Mouse (Mus musculus): ENCODE results near the gene Cyb5d1. TPM values are rescaled to one million over a fixed set of nuclear protein-coding genes. Genes with fewer than 3 reads are reported as not detected.
"Not testable (repeated sequence)": the region's sequence is repeated elsewhere in the genome, so short reads cannot be mapped to it uniquely, and the experiment has no call there.

Gene Cyb5d1
- total and polyA plus RNA-seq, 3 experiments: 28.4 to 29.5 (median 29.3) TPM

DNA sequence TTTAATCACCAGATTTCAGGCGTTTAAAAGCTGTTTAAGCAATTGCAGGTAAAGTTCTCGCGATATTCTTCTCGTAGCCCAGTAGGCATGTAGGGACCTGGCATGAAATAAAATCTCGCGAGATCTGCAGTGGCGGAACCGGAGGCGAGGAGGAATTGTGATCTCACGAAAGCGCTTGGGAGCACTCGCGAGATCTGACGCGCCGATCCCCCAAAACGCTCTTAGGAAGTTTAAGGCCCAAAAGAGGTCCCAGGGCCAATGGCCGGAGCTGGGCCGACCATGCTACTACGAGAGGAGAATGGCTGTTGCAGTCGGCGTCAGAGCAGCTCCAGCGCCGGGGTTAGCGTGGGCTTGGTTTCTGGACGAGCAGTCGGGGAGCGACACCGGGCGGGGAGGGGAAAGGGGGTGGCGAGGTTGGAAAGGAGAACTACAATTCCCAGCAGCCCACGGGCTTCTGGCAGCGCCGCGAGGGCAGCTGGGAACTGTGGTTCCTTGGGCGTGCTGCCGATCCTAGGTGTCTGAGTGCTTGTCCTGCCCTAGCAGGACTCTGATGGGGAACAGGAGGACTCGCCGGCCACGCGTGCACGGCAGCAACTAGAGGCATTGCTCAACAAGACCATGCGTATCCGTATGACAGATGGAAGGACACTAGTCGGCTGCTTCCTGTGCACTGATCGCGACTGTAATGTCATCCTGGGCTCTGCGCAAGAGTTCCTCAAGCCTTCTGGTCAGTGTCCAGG is 373 bp upstream of the Cyb5d1 start (continued):
- TF ChIP-seq JUND (conservative IDR thresholded peaks at IDR 0.05; ENCODE audit: low read depth, low read length): no peak
- no peak; the same call in 1 of the 2 replicates for TF ChIP-seq MAX (IDR thresholded peaks at IDR 0.05; ENCODE audit: low read length)
- TF ChIP-seq MAFK (IDR thresholded peaks at IDR 0.05; ENCODE audit: insufficient replicate concordance, low read length): no peak
- no peak for TF ChIP-seq RCOR1 (conservative IDR thresholded peaks at IDR 0.05; ENCODE audit: low read depth, low read length)
- no peak for TF ChIP-seq SMC3 (IDR thresholded peaks at IDR 0.05; ENCODE audit: low read depth, low read length)
- peak; percentile 68 for TF ChIP-seq POLR2A (IDR thresholded peaks at IDR 0.05; ENCODE audit: low read depth, low read length)
- TF ChIP-seq TCF12 (IDR thresholded peaks at IDR 0.05; ENCODE audit: low read depth, low read length): peak; percentile 81
- TF ChIP-seq ZKSCAN1 (IDR thresholded peaks at IDR 0.05; ENCODE audit: borderline replicate concordance, low read depth, low read length): no peak
- TF ChIP-seq JUN (IDR thresholded peaks at IDR 0.05; ENCODE audit: insufficient read depth, low read depth, low read length): no peak
- peak; percentile 97 for TF ChIP-seq CHD2 (IDR thresholded peaks at IDR 0.05; ENCODE audit: low read length)
- no peak for TF ChIP-seq ZNF384 (IDR thresholded peaks at IDR 0.05; ENCODE audit: low read depth, low read length)
- peak; percentile 93 for TF ChIP-seq MXI1 (IDR thresholded peaks at IDR 0.05; ENCODE audit: low read depth, low read length)
- no peak for TF ChIP-seq ETS1 (conservative IDR thresholded peaks at IDR 0.05; ENCODE audit: low read depth, low read length)

DNA sequence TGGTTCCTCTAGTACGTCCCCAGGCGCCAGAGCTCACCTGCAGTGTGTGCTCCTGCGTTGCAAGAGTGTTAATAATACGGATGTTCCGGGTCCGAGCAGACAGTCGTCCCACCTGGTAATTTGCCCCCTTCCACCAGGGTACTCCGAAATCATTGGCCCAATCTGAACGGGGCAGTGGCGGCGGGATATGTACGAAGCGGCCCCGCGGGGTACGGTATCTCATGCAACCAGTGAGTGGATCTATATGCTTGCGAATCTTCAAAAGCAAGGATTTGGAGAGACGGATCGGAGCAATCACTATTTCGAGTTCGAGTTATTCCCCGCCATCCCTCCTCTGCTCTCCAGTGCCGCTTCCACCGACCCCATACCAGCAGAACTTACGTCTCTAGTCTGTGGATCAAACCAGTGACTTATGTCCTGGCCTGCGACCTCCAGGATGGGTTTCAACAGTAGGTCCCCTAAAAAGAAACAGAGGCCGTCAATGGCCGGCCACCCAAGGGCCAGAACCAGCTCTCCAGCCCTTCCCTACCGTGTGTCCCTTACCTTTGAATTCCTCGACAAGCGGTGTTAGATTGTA is 752 bp downstream of the Cyb5d1 start:
- H3K9me3 ChIP-seq (replicated peaks; ENCODE audit: low read length); H3K27me3 ChIP-seq (replicated peaks); DNase-seq (ENCODE audit: extremely low read depth); dilution Hi-C loops (cut with MboI; ENCODE audit: extremely low pct_ligation_motif_present, extremely low pct_unique_long_range_greater_than_20kb, low sequenced_read_pairs): not testable (repeated sequence)
- Histone ChIP-seq H3K36me3 (replicated peaks in 1 of 2; ENCODE audit: control insufficient read depth in 1 of 2, insufficient read depth in 1 of 2, low read length in 1 of 2) (peaks cover 15 to 29% of the 10 kb centered on the region in 2 experiments), H3K79me2 (replicated peaks; ENCODE audit: control insufficient read depth, extremely low read depth, insufficient read depth, poor library complexity, severe bottlenecking) (peaks cover 13% of the 10 kb centered on the region), H3K4me3 (replicated peaks in 1 of 3; ENCODE audit: low read depth in 2 of 3, low read length in 2 of 3, poor library complexity in 1 of 3) (peak overlapping the region; percentile 63 to 96 (median 78)), H3K27ac (ENCODE audit: insufficient read depth, low read depth) (peak overlapping the region; percentile 63; the same call in 1 of the 2 replicates), H3K4me2 (ENCODE audit: insufficient read depth, low read depth, poor library complexity, severe bottlenecking) (peak overlapping the region; percentile 76), H3K4me1 (ENCODE audit: control insufficient read depth in 1 of 2, insufficient read depth in 2 of 2) (peaks cover 0 to 12% of the 10 kb centered on the region in 2 experiments; a peak in 2 of 4 replicates), H3K9ac (ENCODE audit: insufficient read depth, low read depth) (peak overlapping the region; percentile 99)
- in situ Hi-C loops (cut with MboI; ENCODE audit: low pct_ligation_motif_present, low pct_unique_long_range_greater_than_20kb, low sequenced_read_pairs): loop anchor here (5.0 kb wide), 2 partner anchors 38 to 127 kb away; no protein-coding TSS in a partner anchor
- peak; percentile 24; the same call in 1 of the 2 replicates for TF ChIP-seq POLR2A (IDR thresholded peaks at IDR 0.05; ENCODE audit: low read depth, low read length)

DNA sequence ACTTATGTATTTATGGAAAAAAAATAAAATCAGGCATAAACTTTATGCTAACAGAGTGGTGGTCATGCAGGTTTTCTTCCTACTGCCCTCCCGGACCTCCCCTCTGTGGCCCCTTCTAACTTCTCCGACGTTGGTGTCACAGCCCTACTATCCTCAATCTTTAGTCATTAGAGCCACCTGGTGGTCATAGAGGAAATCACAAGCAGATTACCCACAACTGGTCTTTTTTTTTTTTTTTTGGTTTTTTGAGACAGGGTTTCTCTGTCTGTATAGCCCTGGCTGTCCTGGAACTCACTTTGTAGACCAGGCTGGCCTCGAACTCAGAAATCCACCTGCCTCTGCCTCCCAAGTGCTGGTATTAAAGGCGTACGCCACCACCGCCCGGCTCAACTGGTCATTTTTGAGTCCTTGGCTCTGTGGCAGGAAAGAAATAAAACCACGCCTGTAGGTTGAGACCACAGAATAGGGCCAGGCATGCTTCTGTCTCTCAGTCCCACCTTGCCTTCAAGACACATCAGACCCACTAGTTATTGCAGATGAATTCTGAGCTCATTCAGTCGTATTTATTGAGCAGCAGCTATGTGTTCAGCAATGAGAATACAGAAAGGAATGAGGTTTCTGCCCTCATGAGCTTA is 4.9 kb downstream of the Cyb5d1 start:
- H3K4me1 ChIP-seq (ENCODE audit: control insufficient read depth in 1 of 2, insufficient read depth in 2 of 2): peaks cover 0 to 5% of the 10 kb centered on the region in 2 experiments; a peak in 2 of 4 replicates
- DNase-seq (ENCODE audit: extremely low read depth): peak; percentile 85
- H3K36me3 ChIP-seq (replicated peaks in 1 of 2; ENCODE audit: control insufficient read depth in 1 of 2, insufficient read depth in 1 of 2, low read length in 1 of 2): peaks cover 10 to 32% of the 10 kb centered on the region in 2 experiments
- in situ Hi-C loops (cut with MboI; ENCODE audit: low pct_ligation_motif_present, low pct_unique_long_range_greater_than_20kb, low sequenced_read_pairs): no loop called here
- no peak overlapping the region for H3K4me3 ChIP-seq (replicated peaks in 1 of 3; ENCODE audit: low read depth in 2 of 3, low read length in 2 of 3, poor library complexity in 1 of 3)
- no peaks in the 10 kb centered on the region for H3K27me3 ChIP-seq (replicated peaks)
- no peak overlapping the region for H3K27ac ChIP-seq (ENCODE audit: insufficient read depth, low read depth)
- no peak overlapping the region for H3K9ac ChIP-seq (ENCODE audit: insufficient read depth, low read depth)
- dilution Hi-C loops (cut with MboI; ENCODE audit: extremely low pct_ligation_motif_present, extremely low pct_unique_long_range_greater_than_20kb, low sequenced_read_pairs): no loop called here
- H3K9me3 ChIP-seq (replicated peaks; ENCODE audit: low read length): no peaks in the 10 kb centered on the region
- H3K79me2 ChIP-seq (replicated peaks; ENCODE audit: control insufficient read depth, extremely low read depth, insufficient read depth, poor library complexity, severe bottlenecking): peaks cover 9% of the 10 kb centered on the region
- H3K4me2 ChIP-seq (ENCODE audit: insufficient read depth, low read depth, poor library complexity, severe bottlenecking): no peak overlapping the region
- TF ChIP-seq BHLHE40 (IDR thresholded peaks at IDR 0.05; ENCODE audit: low read depth, low read length) (no peak), RCOR1 (conservative IDR thresholded peaks at IDR 0.05; ENCODE audit: low read depth, low read length) (no peak), E2F4 (IDR thresholded peaks at IDR 0.05; ENCODE audit: insufficient replicate concordance, low read depth, low read length) (no peak), ZC3H11A (IDR thresholded peaks at IDR 0.05; ENCODE audit: low read depth, low read length) (peak; percentile 87), EP300 (IDR thresholded peaks at IDR 0.05; ENCODE audit: low read length) (no peak), HCFC1 (IDR thresholded peaks at IDR 0.05; ENCODE audit: low read depth, low read length) (no peak), SMC3 (IDR thresholded peaks at IDR 0.05; ENCODE audit: low read depth, low read length) (peak; percentile 97), GABPA (IDR thresholded peaks at IDR 0.05; ENCODE audit: insufficient replicate concordance, low read depth, low read length) (no peak), PAX5 (IDR thresholded peaks at IDR 0.05; ENCODE audit: low read length) (no peak), RAD21 (IDR thresholded peaks at IDR 0.05; ENCODE audit: low read depth, low read length) (peak; percentile 92), MXI1 (IDR thresholded peaks at IDR 0.05; ENCODE audit: low read depth, low read length) (no peak), JUND (conservative IDR thresholded peaks at IDR 0.05; ENCODE audit: low read depth, low read length) (no peak), POLR2A (IDR thresholded peaks at IDR 0.05; ENCODE audit: low read depth, low read length) (no peak), USF2 (conservative IDR thresholded peaks at IDR 0.05; ENCODE audit: low read depth, low read length) (no peak), NELFE (IDR thresholded peaks at IDR 0.05; ENCODE audit: low read depth, low read length) (no peak), JUN (IDR thresholded peaks at IDR 0.05; ENCODE audit: insufficient read depth, low read depth, low read length) (no peak), NRF1 (IDR thresholded peaks at IDR 0.05; ENCODE audit: low read depth, low read length) (no peak), MAZ (IDR thresholded peaks at IDR 0.05; ENCODE audit: low read depth, low read length) (peak; percentile 55; the same call in 1 of the 2 replicates), KAT2A (IDR thresholded peaks at IDR 0.05; ENCODE audit: insufficient replicate concordance, low read length) (no peak)

Data from CH12.LX (cell line).